Mouse (Mus musculus) liver, embryonic 11.5 days (tissue): ENCODE measurements around the gene Tmem87b. TPM values are rescaled to one million over a fixed set of nuclear protein-coding genes. Genes with fewer than 3 reads are reported as not detected.

ENCODE experiments used
- ATAC-seq: fragments of 200-750 bp; cut with Nextera tagmentation; replicated peaks from 2 replicates; pipeline ENCODE4 v1.8.0; 2017; ENCODE audit warnings: moderate number of reproducible peaks, mild to moderate bottlenecking, moderate TSS enrichment, moderate library complexity; ENCODE audit not compliant: low FRiP score
- DNase-seq: peaks from one replicate; pipeline ENCODE4 v3.0.0-alpha.2; 2017; ENCODE audit warnings: low spot score
- H3K27ac ChIP-seq: fragments of 300-500 bp; sonication (generic); 2 replicates; pipeline ENCODE4 v1.5.1; 2014; ENCODE audit warnings: mild to moderate bottlenecking, low read depth, low read length, control low read depth
- H3K27me3 ChIP-seq: fragments of 300-500 bp; sonication (generic); replicated peaks from 2 replicates; pipeline ENCODE4 v1.6.1; 2014; ENCODE audit warnings: low read length, mixed read lengths; ENCODE audit not compliant: control insufficient read depth, insufficient read depth
- H3K36me3 ChIP-seq: fragments of 300-500 bp; sonication (generic); 2 replicates; pipeline ENCODE4 v1.6.1; 2014; ENCODE audit warnings: mild to moderate bottlenecking, low read length, moderate library complexity, mixed read lengths; ENCODE audit not compliant: control insufficient read depth, insufficient read depth
- H3K4me1 ChIP-seq: fragments of 300-500 bp; sonication (generic); replicated peaks from 2 replicates; pipeline ENCODE4 v1.6.1; 2014; ENCODE audit warnings: low read length, mixed read lengths; ENCODE audit not compliant: control insufficient read depth, insufficient read depth
- H3K4me2 ChIP-seq: fragments of 300-500 bp; sonication (generic); 2 replicates; pipeline ENCODE4 v1.6.1; 2014; ENCODE audit warnings: mild to moderate bottlenecking, control low read depth, moderate library complexity
- H3K4me3 ChIP-seq: fragments of 300-500 bp; sonication (generic); 2 replicates; pipeline ENCODE4 v1.5.1; 2014; ENCODE audit warnings: low read depth, low read length, control low read depth
- H3K9ac ChIP-seq: fragments of 300-500 bp; sonication (generic); 2 replicates; pipeline ENCODE4 v1.6.1; 2014; ENCODE audit warnings: low read depth, low read length, control low read depth
- H3K9me3 ChIP-seq: fragments of 300-500 bp; sonication (generic); 2 replicates; pipeline ENCODE4 v1.6.1; 2016; ENCODE audit warnings: low read length, inconsistent platforms, mixed read lengths; ENCODE audit not compliant: control insufficient read depth
- WGBS: fragments of 180-500 bp; shearing (Covaris S2); extraction: QIAGEN DNeasy Blood & Tissue Kit; methylation state at CpG from one replicate; pipeline ENCODE4 v1.1.7; 2014; 5-methylcytosine and 5-hydroxymethylcytosine counted together
- polyA plus RNA-seq: library from polyadenylated mRNA; unstranded; fragments of >200 nt; fragmentation: Nextera tagmentation; extraction: Ambion mirVana; gene quantifications from 2 replicates; pipeline ENCODE4 v1.2.1, GENCODE M21; 2014

Tmem87b gene
- polyA plus RNA-seq, 1 experiment from 2014 or later = 16.0 TPM

DNA sequence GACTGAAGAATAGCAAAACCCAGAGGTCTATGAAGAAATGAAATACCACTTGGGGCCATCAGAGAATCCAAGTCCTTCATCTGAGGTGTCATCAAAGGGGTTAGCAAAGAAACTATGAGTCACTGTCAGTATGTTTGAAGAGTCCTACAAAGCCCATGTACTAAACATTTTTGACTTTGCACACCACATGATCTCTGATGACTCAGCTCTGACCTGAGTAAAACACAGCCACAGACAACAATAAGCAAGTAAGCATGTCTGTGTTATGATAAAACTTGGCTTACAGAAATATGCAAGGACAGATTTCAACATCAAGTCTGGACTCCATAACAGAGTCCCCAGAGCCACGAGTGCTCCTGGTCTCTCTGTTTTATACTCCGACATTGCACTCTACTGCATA is 15.1 kb downstream of the Tmem87b start:
- no peaks in the 10 kb centered on the region for H3K9me3 ChIP-seq
- peaks cover 6% of the 10 kb centered on the region; the same call in 1 of the 2 replicates for H3K36me3 ChIP-seq
- DNase-seq = no peak
- H3K4me2 ChIP-seq = no peak overlapping the region
- H3K9ac ChIP-seq = no peak overlapping the region
- H3K4me3 ChIP-seq = no peak overlapping the region
- no peaks in the 10 kb centered on the region for H3K4me1 ChIP-seq
- no peak overlapping the region for H3K27ac ChIP-seq
- no peak for ATAC-seq
- 91% methylated on average over 2 of the region's 2 CpGs for WGBS
- no peaks in the 10 kb centered on the region for H3K27me3 ChIP-seq

DNA sequence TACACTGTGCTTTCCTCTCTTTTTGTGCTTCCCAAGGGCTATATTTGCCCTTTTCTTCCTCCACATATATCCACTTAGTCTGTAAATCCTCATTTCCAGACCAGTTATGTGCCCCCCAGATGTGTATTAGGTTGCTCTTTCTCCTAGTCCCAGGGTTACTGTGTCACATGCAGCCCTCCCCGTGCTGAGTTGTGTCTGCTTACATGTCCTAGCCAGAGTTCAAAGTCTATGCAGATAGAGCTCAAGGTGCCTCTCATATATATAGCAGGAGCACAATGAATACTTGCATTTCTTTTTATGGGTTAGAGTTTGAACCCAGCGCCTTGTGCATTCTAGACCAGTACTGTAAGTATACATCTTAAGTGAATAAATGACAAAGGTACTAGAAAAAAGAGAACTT is 15.5 kb downstream of the Tmem87b start:
- Histone ChIP-seq H3K9me3 (no peaks in the 10 kb centered on the region), H3K27me3 (no peaks in the 10 kb centered on the region), H3K4me1 (no peaks in the 10 kb centered on the region), H3K4me2 (no peak overlapping the region), H3K4me3 (no peak overlapping the region), H3K27ac (no peak overlapping the region), H3K9ac (no peak overlapping the region), H3K36me3 (peaks cover 6% of the 10 kb centered on the region; the same call in 1 of the 2 replicates)
- ATAC-seq (no peak), DNase-seq (no peak)
- 92% methylated on average over 2 of the region's 2 CpGs for WGBS

DNA sequence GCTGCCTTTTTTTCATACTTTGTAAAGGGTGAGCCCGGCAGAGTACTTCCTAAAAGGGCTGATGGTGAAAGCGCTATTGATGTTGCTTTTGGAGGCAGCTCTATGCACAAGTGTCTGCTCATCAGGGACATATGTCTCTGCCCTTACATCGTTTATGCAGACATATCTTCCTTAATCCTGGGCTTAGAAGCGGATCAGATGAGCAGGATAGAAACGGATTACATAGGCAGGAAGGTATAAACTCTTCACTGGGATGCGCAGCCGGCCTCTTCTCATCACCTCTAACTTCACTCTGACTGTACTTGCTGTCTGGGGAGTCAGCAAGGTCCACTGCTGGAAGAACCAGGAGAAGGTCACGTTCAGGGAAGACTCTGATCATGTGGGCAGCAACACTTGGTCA is 19.6 kb downstream of the Tmem87b start:
- no peak overlapping the region for H3K4me2 ChIP-seq
- no peaks in the 10 kb centered on the region for H3K27me3 ChIP-seq
- no peaks in the 10 kb centered on the region for H3K4me1 ChIP-seq
- no peak overlapping the region for H3K4me3 ChIP-seq
- no peak overlapping the region for H3K27ac ChIP-seq
- DNase-seq (no peak), ATAC-seq (no peak)
- no peaks in the 10 kb centered on the region for H3K9me3 ChIP-seq
- WGBS = 88% methylated on average over 8 of the region's 8 CpGs
- no peak overlapping the region for H3K9ac ChIP-seq
- H3K36me3 ChIP-seq = peaks cover 3% of the 10 kb centered on the region; the same call in 1 of the 2 replicates

DNA sequence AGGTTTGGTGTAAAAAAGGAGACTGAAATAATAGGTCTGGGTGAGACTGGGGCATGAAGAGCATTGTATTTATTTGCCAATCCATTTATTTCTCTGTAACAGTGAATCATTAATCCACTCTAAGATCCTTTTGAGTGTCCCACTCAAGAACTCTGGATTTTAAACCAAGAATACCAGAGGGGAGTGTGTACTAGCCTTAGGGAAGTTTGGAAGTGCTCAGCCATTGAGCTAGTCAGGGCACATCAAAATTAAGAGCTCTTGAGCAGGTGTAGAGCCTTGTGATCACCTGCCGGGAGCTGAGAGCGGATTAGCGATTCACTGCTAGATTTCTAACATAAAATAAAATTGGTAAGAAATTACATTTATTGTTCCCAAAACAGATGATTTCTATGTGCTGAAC is 20.7 kb downstream of the Tmem87b start:
- Histone ChIP-seq H3K36me3 (peaks cover 3% of the 10 kb centered on the region; the same call in 1 of the 2 replicates), H3K4me2 (no peak overlapping the region), H3K4me1 (no peaks in the 10 kb centered on the region), H3K9me3 (no peaks in the 10 kb centered on the region), H3K4me3 (no peak overlapping the region), H3K27ac (no peak overlapping the region), H3K27me3 (no peaks in the 10 kb centered on the region), H3K9ac (no peak overlapping the region)
- DNase-seq (no peak), ATAC-seq (no peak)
- WGBS = 93% methylated on average over 3 of the region's 3 CpGs

DNA sequence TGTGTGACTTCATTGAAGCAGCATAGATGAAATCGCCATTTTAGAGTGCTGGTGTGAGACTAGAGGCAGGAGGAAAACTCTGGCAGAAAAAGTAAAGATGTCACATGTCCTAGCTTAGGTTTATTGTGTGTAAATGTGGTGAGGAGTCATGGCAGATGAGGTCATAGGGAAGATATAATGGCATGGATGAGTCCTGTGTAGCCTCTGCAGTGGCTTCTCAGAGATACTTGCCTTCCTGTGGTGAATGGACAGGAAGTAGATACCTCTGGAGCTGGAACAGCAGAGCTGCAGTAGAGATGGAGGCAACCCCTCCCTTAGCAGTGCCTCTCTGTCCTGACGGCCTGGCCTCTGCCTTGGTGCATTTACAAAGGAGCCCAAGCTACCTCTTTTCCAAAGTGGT is 21.6 kb downstream of the Tmem87b start:
- ATAC-seq (no peak; the same call in 1 of the 2 replicates), DNase-seq (no peak)
- no peaks in the 10 kb centered on the region for H3K9me3 ChIP-seq

DNA sequence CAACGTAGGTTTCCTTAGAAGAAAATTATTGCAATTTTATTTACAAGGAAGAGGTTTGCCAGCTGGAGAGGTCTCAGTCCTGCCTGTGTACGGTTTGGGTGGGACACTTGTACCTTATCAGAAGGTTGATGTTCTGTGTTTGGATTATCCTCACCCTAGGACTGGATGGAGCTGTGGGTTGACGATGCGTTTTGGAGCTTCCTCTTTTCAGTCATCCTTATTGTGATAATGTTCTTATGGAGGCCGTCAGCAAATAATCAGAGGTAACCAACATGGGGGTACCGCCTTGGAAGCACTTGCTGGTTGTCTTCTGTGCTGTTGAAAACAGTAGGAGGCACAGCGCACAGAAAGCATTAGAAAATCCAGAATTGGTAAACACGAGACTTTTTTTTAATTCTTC is 24.5 kb downstream of the Tmem87b start:
- WGBS = 69% methylated on average over 8 of the region's 8 CpGs

More for the DNA sequence above, 21.6 kb downstream of the Tmem87b start:
- Histone ChIP-seq H3K9ac (no peak overlapping the region), H3K4me1 (no peaks in the 10 kb centered on the region), H3K36me3 (peaks cover 3% of the 10 kb centered on the region; the same call in 1 of the 2 replicates), H3K27me3 (no peaks in the 10 kb centered on the region), H3K4me2 (no peak overlapping the region), H3K4me3 (no peak overlapping the region), H3K27ac (no peak overlapping the region)
- WGBS = 67% methylated on average over 2 of the region's 2 CpGs

DNA sequence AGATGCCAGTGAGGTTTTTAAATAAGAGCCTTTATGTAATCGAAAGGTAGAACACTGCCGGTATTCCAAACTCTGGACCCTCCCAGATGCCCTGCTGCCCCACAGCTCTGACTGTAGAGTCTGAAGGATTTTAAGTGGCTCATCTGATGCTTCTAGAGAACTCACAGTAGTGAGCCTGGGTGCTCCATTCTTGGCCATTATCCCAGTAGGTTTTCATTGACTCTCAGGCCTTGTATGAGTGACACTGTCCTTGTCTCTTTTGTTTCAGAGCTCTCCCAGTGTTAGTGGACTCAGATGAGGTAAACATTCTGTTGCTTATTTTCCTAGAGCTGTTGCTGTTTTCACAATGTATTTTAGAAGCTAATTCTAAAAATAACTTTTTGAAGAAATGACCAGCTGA is 32.1 kb downstream of the Tmem87b start:
- no peaks in the 10 kb centered on the region for H3K4me1 ChIP-seq
- no peak for ATAC-seq
- H3K27ac ChIP-seq = no peak overlapping the region
- WGBS = 94% methylated on average over 2 of the region's 2 CpGs
- peaks cover 4% of the 10 kb centered on the region; the same call in 1 of the 2 replicates for H3K36me3 ChIP-seq
- H3K4me2 ChIP-seq = no peak overlapping the region
- no peaks in the 10 kb centered on the region for H3K9me3 ChIP-seq
- H3K27me3 ChIP-seq = no peaks in the 10 kb centered on the region
- no peak overlapping the region for H3K9ac ChIP-seq
- H3K4me3 ChIP-seq = no peak overlapping the region
- no peak for DNase-seq

More for the DNA sequence above, 24.5 kb downstream of the Tmem87b start:
- H3K36me3 ChIP-seq = no peaks in the 10 kb centered on the region; the same call in 1 of the 2 replicates
- H3K9me3 ChIP-seq = no peaks in the 10 kb centered on the region
- ATAC-seq (no peak), DNase-seq (no peak)
- no peak overlapping the region for H3K4me2 ChIP-seq
- no peak overlapping the region for H3K4me3 ChIP-seq
- H3K9ac ChIP-seq = no peak overlapping the region
- H3K4me1 ChIP-seq = no peaks in the 10 kb centered on the region
- H3K27ac ChIP-seq = no peak overlapping the region
- H3K27me3 ChIP-seq = no peaks in the 10 kb centered on the region

DNA sequence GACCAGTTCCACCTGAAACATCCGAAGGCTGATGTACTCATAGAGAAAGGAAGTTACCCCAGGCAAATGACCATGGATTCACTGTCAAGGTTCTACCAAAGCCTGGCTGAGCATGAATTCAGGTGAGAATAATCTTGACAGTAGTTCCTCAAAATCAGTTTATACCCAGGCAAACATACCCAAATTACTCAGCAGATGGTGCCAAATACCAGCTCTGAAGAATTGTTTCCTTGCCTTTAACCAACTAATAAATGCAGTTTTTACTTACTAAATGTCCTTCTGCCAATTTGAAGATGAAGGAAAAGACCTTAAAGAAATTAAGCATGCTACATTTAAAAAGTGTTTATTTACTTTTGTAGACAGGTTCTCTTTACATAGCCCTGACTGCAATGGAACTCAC is 38.8 kb downstream of the Tmem87b start:
- Histone ChIP-seq H3K4me3 (no peak overlapping the region), H3K27me3 (no peaks in the 10 kb centered on the region), H3K4me1 (no peaks in the 10 kb centered on the region), H3K9ac (no peak overlapping the region), H3K4me2 (no peak overlapping the region), H3K9me3 (no peaks in the 10 kb centered on the region), H3K27ac (no peak overlapping the region), H3K36me3 (0 out of 2 replicates have a peak, but pooled peaks cover 3% of the 10 kb centered on the region)
- 83% methylated on average over 1 of the region's 1 CpGs for WGBS
- no peak for ATAC-seq
- no peak for DNase-seq

DNA sequence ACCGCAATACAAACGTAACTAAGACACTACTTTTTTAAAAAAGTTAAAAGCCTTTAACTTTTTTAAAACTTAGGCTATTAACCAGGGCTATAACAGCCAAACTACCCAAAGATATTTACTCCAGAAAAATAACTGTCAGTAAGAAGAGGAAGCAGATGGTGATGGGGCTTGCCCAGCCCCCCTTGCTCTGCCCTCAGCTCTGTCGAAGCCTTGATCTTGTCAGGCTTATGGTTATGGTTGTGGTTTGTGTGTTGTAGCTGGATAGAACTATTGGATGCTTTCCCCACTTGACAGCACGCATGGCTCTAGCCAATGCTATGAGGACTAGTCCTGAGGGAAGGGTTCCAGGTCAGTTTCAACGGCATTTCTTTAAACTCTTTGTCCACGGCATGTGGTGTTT is 41.0 kb downstream of the Tmem87b start:
- Histone ChIP-seq H3K27me3 (peaks cover 13% of the 10 kb centered on the region), H3K9me3 (no peaks in the 10 kb centered on the region), H3K27ac (no peak overlapping the region), H3K4me1 (no peaks in the 10 kb centered on the region), H3K36me3 (no peaks in the 10 kb centered on the region), H3K9ac (no peak overlapping the region), H3K4me3 (no peak overlapping the region), H3K4me2 (no peak overlapping the region)
- WGBS = 81% methylated on average over 6 of the region's 6 CpGs
- no peak for DNase-seq
- ATAC-seq = no peak
